Mouse (Mus musculus): ENCODE measurements at regions not wholly inside any gene's neighbourhood (a gene's known extent, or its start where the extent isn't known, plus 50 kb on each side); places are given as distances from the start of the nearest gene placed in this dataset.

- H3K4me2 ChIP-seq = no peak overlapping the region
- no peak overlapping the region for H3K4me3 ChIP-seq (replicated peaks)
- H3K36me3 ChIP-seq = no peaks in the 10 kb centered on the region
- H3K27ac ChIP-seq = no peak overlapping the region
- WGBS = 62% methylated on average over 12 of the region's 12 CpGs
- H3K9ac ChIP-seq = no peak overlapping the region
- no peaks in the 10 kb centered on the region for H3K4me1 ChIP-seq
- ATAC-seq (ENCODE audit: insufficient read depth, low FRiP score, low read depth) = no peak
- no peaks in the 10 kb centered on the region for H3K27me3 ChIP-seq (replicated peaks)
- no peaks in the 10 kb centered on the region for H3K9me3 ChIP-seq
These were observed 197.6 kb upstream of the Gk2 start for GRCm38 (mm10) chr5:97654414-97654813.

DNA sequence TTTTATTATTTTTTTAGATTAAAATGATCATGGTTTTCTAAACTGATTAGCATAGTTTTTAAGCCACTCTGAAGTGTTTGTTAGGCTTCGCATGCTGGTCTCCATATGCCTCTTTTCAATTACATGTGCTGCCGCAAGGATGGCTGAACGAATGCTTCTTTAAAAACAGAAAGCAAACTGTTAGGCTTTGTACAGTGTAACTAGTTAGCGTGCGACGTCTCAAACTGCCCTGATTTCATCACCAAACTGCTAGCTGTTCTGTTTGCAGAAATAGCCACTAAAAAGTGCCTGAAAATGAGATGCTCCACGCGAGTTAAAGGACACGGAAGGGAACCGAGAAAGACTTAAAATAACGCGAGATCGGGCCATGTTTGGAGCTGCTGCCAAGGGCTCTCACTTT is 185.4 kb upstream of the Gk2 start:
- H3K4me1 ChIP-seq = no peaks in the 10 kb centered on the region
- H3K9me3 ChIP-seq = no peaks in the 10 kb centered on the region
- 86% methylated on average over 13 of the region's 13 CpGs for WGBS
- no peak overlapping the region for H3K27ac ChIP-seq
- no peak overlapping the region for H3K4me2 ChIP-seq
- H3K9ac ChIP-seq = no peak overlapping the region
- H3K27me3 ChIP-seq (replicated peaks) = no peaks in the 10 kb centered on the region
- no peak overlapping the region for H3K4me3 ChIP-seq (replicated peaks)
- no peaks in the 10 kb centered on the region for H3K36me3 ChIP-seq
- ATAC-seq (ENCODE audit: insufficient read depth, low FRiP score, low read depth) = no peak

GRCm38 (mm10) chr5:97641646-97642045 is 184.8 kb upstream of the Gk2 start:
- no peak overlapping the region for H3K4me3 ChIP-seq (replicated peaks)
- H3K4me1 ChIP-seq = no peaks in the 10 kb centered on the region
- WGBS = 81% methylated on average over 12 of the region's 12 CpGs
- no peak overlapping the region for H3K9ac ChIP-seq
- no peaks in the 10 kb centered on the region for H3K27me3 ChIP-seq (replicated peaks)
- no peaks in the 10 kb centered on the region for H3K9me3 ChIP-seq
- ATAC-seq (ENCODE audit: insufficient read depth, low FRiP score, low read depth) = no peak
- H3K36me3 ChIP-seq = no peaks in the 10 kb centered on the region
- no peak overlapping the region for H3K4me2 ChIP-seq
- no peak overlapping the region for H3K27ac ChIP-seq

DNA sequence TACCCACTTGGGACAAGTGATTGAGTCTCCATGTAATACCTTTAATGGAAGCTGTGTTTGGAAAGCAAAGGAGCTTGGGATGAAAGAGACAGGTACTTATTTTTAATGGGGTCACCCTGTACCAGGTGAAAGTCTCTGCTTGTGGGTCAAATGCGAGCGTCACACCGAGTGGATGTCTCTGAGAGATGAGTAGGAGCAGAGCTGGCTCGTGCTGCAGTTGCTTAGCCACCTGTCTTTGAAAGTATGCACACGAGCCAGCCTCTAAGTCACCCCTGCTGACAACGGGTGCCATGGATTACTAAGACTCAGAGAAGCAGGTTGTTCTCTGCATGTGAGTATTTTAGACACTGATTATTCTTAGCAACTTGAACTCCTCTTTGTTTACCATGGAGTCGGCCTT is 179.5 kb upstream of the Gk2 start:
- no peak overlapping the region for H3K27ac ChIP-seq
- no peaks in the 10 kb centered on the region for H3K9me3 ChIP-seq
- H3K36me3 ChIP-seq = no peaks in the 10 kb centered on the region
- no peaks in the 10 kb centered on the region for H3K4me1 ChIP-seq
- ATAC-seq (ENCODE audit: insufficient read depth, low FRiP score, low read depth) = no peak
- no peaks in the 10 kb centered on the region for H3K27me3 ChIP-seq (replicated peaks)
- no peak overlapping the region for H3K4me2 ChIP-seq
- WGBS = 66% methylated on average over 7 of the region's 7 CpGs
- H3K4me3 ChIP-seq (replicated peaks) = no peak overlapping the region
- H3K9ac ChIP-seq = no peak overlapping the region

GRCm38 (mm10) chr5:97633766-97634165 is 176.9 kb upstream of the Gk2 start:
- no peak overlapping the region for H3K9ac ChIP-seq
- no peak overlapping the region for H3K4me2 ChIP-seq
- H3K4me1 ChIP-seq = no peaks in the 10 kb centered on the region
- no peak overlapping the region for H3K27ac ChIP-seq
- ATAC-seq (ENCODE audit: insufficient read depth, low FRiP score, low read depth) = no peak
- WGBS = 78% methylated on average over 6 of the region's 6 CpGs
- H3K27me3 ChIP-seq (replicated peaks) = no peaks in the 10 kb centered on the region
- no peaks in the 10 kb centered on the region for H3K9me3 ChIP-seq
- H3K36me3 ChIP-seq = no peaks in the 10 kb centered on the region
- no peak overlapping the region for H3K4me3 ChIP-seq (replicated peaks)

GRCm38 (mm10) chr5:97632791-97633190 is 176.0 kb upstream of the Gk2 start:
- no peak for ATAC-seq (ENCODE audit: insufficient read depth, low FRiP score, low read depth)

DNA sequence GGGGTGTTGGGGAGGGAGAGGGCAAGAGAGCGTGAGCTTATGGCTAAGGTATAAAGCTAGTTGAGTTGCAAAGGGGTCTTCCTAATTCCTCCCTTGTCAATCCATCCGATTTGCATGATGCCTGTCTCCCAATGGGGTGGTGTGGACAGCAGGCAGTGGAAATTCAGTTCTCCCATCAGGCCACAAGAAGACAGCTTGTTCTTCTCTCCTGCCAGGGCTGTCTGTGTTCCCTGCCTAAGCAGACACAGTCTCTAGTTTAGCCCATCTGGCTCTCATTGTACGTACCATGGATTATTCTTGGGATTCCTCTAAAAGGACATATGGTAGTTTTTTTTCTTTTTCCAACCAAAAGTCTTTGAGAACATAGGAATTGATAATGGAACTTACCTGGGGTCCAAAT is 168.4 kb upstream of the Gk2 start:
- no peak overlapping the region for H3K4me2 ChIP-seq
- H3K9ac ChIP-seq = no peak overlapping the region
- no peaks in the 10 kb centered on the region for H3K9me3 ChIP-seq
- H3K27ac ChIP-seq = no peak overlapping the region
- 84% methylated on average over 3 of the region's 3 CpGs for WGBS
- no peak for ATAC-seq (ENCODE audit: insufficient read depth, low FRiP score, low read depth)
- H3K27me3 ChIP-seq (replicated peaks) = no peaks in the 10 kb centered on the region
- no peaks in the 10 kb centered on the region for H3K4me1 ChIP-seq
- no peak overlapping the region for H3K4me3 ChIP-seq (replicated peaks)
- H3K36me3 ChIP-seq = no peaks in the 10 kb centered on the region

More at GRCm38 (mm10) chr5:97632791-97633190, 176.0 kb upstream of the Gk2 start:
- Histone ChIP-seq H3K4me2 (no peak overlapping the region), H3K4me3 (replicated peaks) (no peak overlapping the region), H3K9me3 (no peaks in the 10 kb centered on the region), H3K4me1 (no peaks in the 10 kb centered on the region), H3K27me3 (replicated peaks) (no peaks in the 10 kb centered on the region), H3K27ac (no peak overlapping the region), H3K9ac (no peak overlapping the region), H3K36me3 (no peaks in the 10 kb centered on the region)
- 79% methylated on average over 7 of the region's 7 CpGs for WGBS

GRCm38 (mm10) chr5:97619890-97620289 is 163.1 kb upstream of the Gk2 start:
- H3K36me3 ChIP-seq = no peaks in the 10 kb centered on the region
- no peak for ATAC-seq (ENCODE audit: insufficient read depth, low FRiP score, low read depth)
- H3K4me1 ChIP-seq = no peaks in the 10 kb centered on the region
- H3K4me2 ChIP-seq = no peak overlapping the region
- no peaks in the 10 kb centered on the region for H3K27me3 ChIP-seq (replicated peaks)
- H3K27ac ChIP-seq = no peak overlapping the region
- WGBS = 81% methylated on average over 2 of the region's 2 CpGs
- no peak overlapping the region for H3K9ac ChIP-seq
- no peak overlapping the region for H3K4me3 ChIP-seq (replicated peaks)
- no peaks in the 10 kb centered on the region for H3K9me3 ChIP-seq

- Histone ChIP-seq H3K4me3 (replicated peaks) (no peak overlapping the region), H3K27ac (no peak overlapping the region), H3K4me1 (no peaks in the 10 kb centered on the region), H3K36me3 (no peaks in the 10 kb centered on the region), H3K27me3 (replicated peaks) (no peaks in the 10 kb centered on the region), H3K4me2 (no peak overlapping the region), H3K9me3 (no peaks in the 10 kb centered on the region), H3K9ac (no peak overlapping the region)
- WGBS = 83% methylated on average over 4 of the region's 4 CpGs
- no peak for ATAC-seq (ENCODE audit: insufficient read depth, low FRiP score, low read depth)
These were observed 161.6 kb upstream of the Gk2 start for GRCm38 (mm10) chr5:97618411-97618810.

DNA sequence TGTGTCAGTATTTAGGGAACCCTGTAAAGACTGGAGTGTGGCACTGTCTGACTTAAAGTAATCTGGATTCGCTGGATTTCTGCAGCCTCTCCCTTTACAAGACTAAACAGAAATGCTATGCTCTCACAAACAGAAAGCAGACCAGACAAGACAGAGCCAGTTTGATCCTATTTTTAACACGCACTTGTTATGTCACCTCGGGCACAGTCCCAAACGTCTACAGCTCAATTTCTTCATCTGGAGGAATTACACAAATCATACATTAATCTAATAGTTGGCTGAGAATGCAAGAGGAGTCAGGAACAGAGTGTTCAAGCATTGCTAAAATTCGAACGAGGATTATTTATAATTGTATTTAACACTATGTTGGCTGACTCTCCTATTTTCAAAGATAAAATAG is 145.4 kb upstream of the Gk2 start:
- H3K9me3 ChIP-seq = no peaks in the 10 kb centered on the region
- H3K4me2 ChIP-seq = no peak overlapping the region
- peak; percentile 50; the same call in 1 of the 2 replicates for ATAC-seq (ENCODE audit: insufficient read depth, low FRiP score, low read depth)
- WGBS = 43% methylated on average over 6 of the region's 6 CpGs
- H3K4me1 ChIP-seq = no peaks in the 10 kb centered on the region
- no peak overlapping the region for H3K27ac ChIP-seq
- H3K36me3 ChIP-seq = no peaks in the 10 kb centered on the region
- no peak overlapping the region for H3K9ac ChIP-seq
- H3K4me3 ChIP-seq (replicated peaks) = no peak overlapping the region
- H3K27me3 ChIP-seq (replicated peaks) = no peaks in the 10 kb centered on the region

DNA sequence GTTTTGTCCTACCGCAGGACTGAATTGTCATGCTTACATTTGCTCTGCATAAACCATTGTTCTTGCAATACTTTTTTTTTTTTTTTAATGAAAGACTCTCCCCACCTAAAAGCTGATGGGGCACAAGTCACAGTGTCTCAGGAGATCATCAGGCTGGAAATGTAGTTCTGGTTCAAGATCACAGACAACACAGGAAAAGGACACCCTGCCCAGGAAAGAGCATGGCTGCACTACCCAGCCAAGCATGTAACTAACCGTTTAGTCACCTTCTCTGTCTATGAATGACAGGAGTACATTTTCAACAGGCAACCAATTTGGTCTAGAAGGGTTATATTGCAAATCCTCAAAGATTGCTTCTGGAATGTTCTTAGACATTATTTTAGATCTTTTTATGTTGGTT is 144.6 kb upstream of the Gk2 start:
- ATAC-seq (ENCODE audit: insufficient read depth, low FRiP score, low read depth) = no peak
- H3K27ac ChIP-seq = no peak overlapping the region
- WGBS = 80% methylated on average over 2 of the region's 2 CpGs
- H3K4me1 ChIP-seq = no peaks in the 10 kb centered on the region
- H3K27me3 ChIP-seq (replicated peaks) = no peaks in the 10 kb centered on the region
- H3K4me2 ChIP-seq = no peak overlapping the region
- no peaks in the 10 kb centered on the region for H3K36me3 ChIP-seq
- H3K4me3 ChIP-seq (replicated peaks) = no peak overlapping the region
- no peak overlapping the region for H3K9ac ChIP-seq
- H3K9me3 ChIP-seq = no peaks in the 10 kb centered on the region

GRCm38 (mm10) chr5:97598741-97599140 is 141.9 kb upstream of the Gk2 start:
- Histone ChIP-seq H3K27me3 (replicated peaks) (no peaks in the 10 kb centered on the region), H3K4me3 (replicated peaks) (no peak overlapping the region), H3K9me3 (no peaks in the 10 kb centered on the region), H3K9ac (no peak overlapping the region), H3K4me1 (no peaks in the 10 kb centered on the region), H3K36me3 (no peaks in the 10 kb centered on the region), H3K4me2 (no peak overlapping the region), H3K27ac (no peak overlapping the region)
- WGBS = 76% methylated on average over 9 of the region's 9 CpGs
- no peak for ATAC-seq (ENCODE audit: insufficient read depth, low FRiP score, low read depth)

- H3K27me3 ChIP-seq (replicated peaks) = no peaks in the 10 kb centered on the region
- H3K36me3 ChIP-seq = no peaks in the 10 kb centered on the region
- ATAC-seq (ENCODE audit: insufficient read depth, low FRiP score, low read depth) = no peak
- H3K4me3 ChIP-seq (replicated peaks) = no peak overlapping the region
- no peak overlapping the region for H3K27ac ChIP-seq
- H3K9ac ChIP-seq = no peak overlapping the region
- no peak overlapping the region for H3K4me2 ChIP-seq
- WGBS = 68% methylated on average over 2 of the region's 2 CpGs
- no peaks in the 10 kb centered on the region for H3K9me3 ChIP-seq
- H3K4me1 ChIP-seq = no peaks in the 10 kb centered on the region
These were observed 139.1 kb upstream of the Gk2 start for GRCm38 (mm10) chr5:97595916-97596315.

Measured in stomach, embryonic 15.5 days (tissue).